Mouse (Mus musculus): ENCODE data around the gene Gm20873.
"Not testable (repeated sequence)": the region's sequence is repeated elsewhere in the genome, so short reads cannot be mapped to it uniquely, and the experiment has no call there.

GRCm38 (mm10) chrY:6237895-6238294 is 29.0 kb upstream of the Gm20873 start, which contains the start of gene Gm21746:
- TF ChIP-seq POLR2A (IDR thresholded peaks at IDR 0.05; ENCODE audit: low read depth, low read length); CTCF (IDR thresholded peaks at IDR 0.05; ENCODE audit: extremely low read depth, insufficient read length, insufficient replicate concordance, low read depth, low read length): not testable (repeated sequence)
